Mouse (Mus musculus): ENCODE data around the gene Shisa8.

DNA sequence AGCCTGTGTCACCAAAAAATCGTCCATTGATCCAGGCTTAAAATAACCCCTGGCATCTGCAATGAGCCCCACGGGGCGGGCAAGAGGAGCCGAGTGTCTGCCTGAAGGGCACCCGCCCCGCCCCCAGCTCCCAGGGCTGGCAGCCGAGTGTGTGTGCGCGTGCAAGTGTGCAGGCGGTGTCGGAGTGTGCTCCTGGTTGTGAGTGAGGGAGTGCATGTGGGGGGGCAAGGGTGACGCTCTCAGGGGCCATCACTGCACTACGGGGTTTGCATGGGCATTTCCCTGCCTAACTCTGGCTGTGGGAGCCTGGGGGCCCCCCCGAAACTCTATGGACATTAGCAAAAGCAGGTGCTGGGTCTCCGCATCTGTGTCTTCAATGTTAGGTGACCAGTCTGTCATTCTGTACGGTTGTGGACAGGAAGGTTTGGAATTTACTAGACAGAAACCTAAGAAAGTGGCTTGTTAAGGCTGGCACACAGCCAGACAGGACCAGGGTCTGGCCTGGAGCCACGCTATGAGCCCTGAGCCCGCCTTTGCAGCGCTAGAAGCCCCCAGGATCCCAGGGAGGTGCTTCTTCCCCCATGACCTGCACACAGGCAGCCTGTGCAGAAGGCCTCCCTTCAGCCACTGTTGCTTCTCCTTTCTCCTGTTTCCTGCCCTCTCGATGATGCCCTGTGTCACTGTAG lies 3.7 kb upstream of the Shisa8 start:
- no peak for TF ChIP-seq POLR2A (IDR thresholded peaks at IDR 0.05; ENCODE audit: borderline replicate concordance, control insufficient read depth, low read depth, low read length)
- no peak for TF ChIP-seq CTCF (IDR thresholded peaks at IDR 0.05; ENCODE audit: control insufficient read depth, insufficient read depth, low read length)
